Mouse (Mus musculus): ENCODE measurements around the gene Mcrip2.

GRCm38 (mm10) chr17:25832436-25833290 lies 35.9 kb downstream of the Mcrip2 start:
- TF ChIP-seq POLR2A (IDR thresholded peaks at IDR 0.05; ENCODE audit: extremely low read depth, insufficient read depth, low read length) (0 out of 2 replicates have a peak, but pooled peaks have one; percentile 44), CTCF (IDR thresholded peaks at IDR 0.05; ENCODE audit: extremely low read depth, insufficient read depth, low read length) (no peak)

All from cortical plate, adult 2 months (tissue).